Mouse (Mus musculus) liver, embryonic 11.5 days (tissue): Measurements from ENCODE around the gene Sbk2. TPM values are rescaled to one million over a fixed set of nuclear protein-coding genes. Genes with fewer than 3 reads are reported as not detected.

Experiments
- ATAC-seq: fragments of 200-750 bp; cut with Nextera tagmentation; replicated peaks from 2 replicates; pipeline ENCODE4 v1.8.0; 2017; ENCODE audit warnings: moderate number of reproducible peaks, mild to moderate bottlenecking, moderate TSS enrichment, moderate library complexity; ENCODE audit not compliant: low FRiP score
- DNase-seq: peaks from one replicate; pipeline ENCODE4 v3.0.0-alpha.2; 2017; ENCODE audit warnings: low spot score
- H3K27ac ChIP-seq: fragments of 300-500 bp; sonication (generic); 2 replicates; pipeline ENCODE4 v1.5.1; 2014; ENCODE audit warnings: mild to moderate bottlenecking, low read depth, low read length, control low read depth
- H3K27me3 ChIP-seq: fragments of 300-500 bp; sonication (generic); replicated peaks from 2 replicates; pipeline ENCODE4 v1.6.1; 2014; ENCODE audit warnings: low read length, mixed read lengths; ENCODE audit not compliant: control insufficient read depth, insufficient read depth
- H3K36me3 ChIP-seq: fragments of 300-500 bp; sonication (generic); 2 replicates; pipeline ENCODE4 v1.6.1; 2014; ENCODE audit warnings: mild to moderate bottlenecking, low read length, moderate library complexity, mixed read lengths; ENCODE audit not compliant: control insufficient read depth, insufficient read depth
- H3K4me1 ChIP-seq: fragments of 300-500 bp; sonication (generic); replicated peaks from 2 replicates; pipeline ENCODE4 v1.6.1; 2014; ENCODE audit warnings: low read length, mixed read lengths; ENCODE audit not compliant: control insufficient read depth, insufficient read depth
- H3K4me2 ChIP-seq: fragments of 300-500 bp; sonication (generic); 2 replicates; pipeline ENCODE4 v1.6.1; 2014; ENCODE audit warnings: mild to moderate bottlenecking, control low read depth, moderate library complexity
- H3K4me3 ChIP-seq: fragments of 300-500 bp; sonication (generic); 2 replicates; pipeline ENCODE4 v1.5.1; 2014; ENCODE audit warnings: low read depth, low read length, control low read depth
- H3K9ac ChIP-seq: fragments of 300-500 bp; sonication (generic); 2 replicates; pipeline ENCODE4 v1.6.1; 2014; ENCODE audit warnings: low read depth, low read length, control low read depth
- H3K9me3 ChIP-seq: fragments of 300-500 bp; sonication (generic); 2 replicates; pipeline ENCODE4 v1.6.1; 2016; ENCODE audit warnings: low read length, inconsistent platforms, mixed read lengths; ENCODE audit not compliant: control insufficient read depth
- WGBS: fragments of 180-500 bp; shearing (Covaris S2); extraction: QIAGEN DNeasy Blood & Tissue Kit; methylation state at CpG from one replicate; pipeline ENCODE4 v1.1.7; 2014; 5-methylcytosine and 5-hydroxymethylcytosine counted together
- polyA plus RNA-seq: library from polyadenylated mRNA; unstranded; fragments of >200 nt; fragmentation: Nextera tagmentation; extraction: Ambion mirVana; gene quantifications from 2 replicates; pipeline ENCODE4 v1.2.1, GENCODE M21; 2014

The Sbk2 gene
- polyA plus RNA-seq, 1 experiment from 2014 or later = 0.22 TPM

GRCm38 (mm10) chr7:4971068-4971467 is 6.9 kb upstream of the Sbk2 start, which contains the start of gene Sbk3:
Gene Sbk3, minus strand, starts transcription at chr7:4971168.
- DNase-seq (no peak), ATAC-seq (no peak)
- H3K9me3 ChIP-seq = no peaks in the 10 kb centered on the region
- H3K36me3 ChIP-seq = no peaks in the 10 kb centered on the region
- H3K4me3 ChIP-seq = no peak within 1 kb of the TSS
- no peaks in the 10 kb centered on the region for H3K4me1 ChIP-seq
- H3K9ac ChIP-seq = no peak within 1 kb of the TSS
- 38% methylated on average over 6 of the region's 6 CpGs for WGBS
- H3K4me2 ChIP-seq = no peak within 1 kb of the TSS
- no peaks in the 10 kb centered on the region; the same call in 1 of the 2 replicates for H3K27me3 ChIP-seq
- H3K27ac ChIP-seq = no peak within 1 kb of the TSS

- Histone ChIP-seq H3K9me3 (no peaks in the 10 kb centered on the region), H3K36me3 (no peaks in the 10 kb centered on the region), H3K27me3 (no peaks in the 10 kb centered on the region), H3K4me2 (no peak overlapping the region), H3K4me1 (no peaks in the 10 kb centered on the region), H3K27ac (no peak overlapping the region), H3K9ac (no peak overlapping the region), H3K4me3 (no peak overlapping the region)
- no peak for ATAC-seq
- 76% methylated on average over 5 of the region's 5 CpGs for WGBS
- no peak for DNase-seq
Measured at GRCm38 (mm10) chr7:4964988-4965387, 782 bp upstream of the Sbk2 start.

- no peaks in the 10 kb centered on the region for H3K4me1 ChIP-seq
- no peaks in the 10 kb centered on the region for H3K36me3 ChIP-seq
- no peaks in the 10 kb centered on the region for H3K9me3 ChIP-seq
- H3K4me2 ChIP-seq = no peak overlapping the region
- 59% methylated on average over 5 of the region's 5 CpGs for WGBS
- H3K4me3 ChIP-seq = no peak overlapping the region
- H3K27ac ChIP-seq = no peak overlapping the region
- H3K27me3 ChIP-seq = no peaks in the 10 kb centered on the region
- H3K9ac ChIP-seq = no peak overlapping the region
- ATAC-seq = no peak
- DNase-seq = no peak
Measured at GRCm38 (mm10) chr7:4963527-4963926, 679 bp downstream of the Sbk2 start.

- H3K9me3 ChIP-seq = no peaks in the 10 kb centered on the region
- no peaks in the 10 kb centered on the region for H3K36me3 ChIP-seq
- no peak for ATAC-seq
- H3K27ac ChIP-seq = no peak overlapping the region
- DNase-seq = no peak
- no peak overlapping the region for H3K4me2 ChIP-seq
- no peak overlapping the region for H3K9ac ChIP-seq
- no peaks in the 10 kb centered on the region for H3K27me3 ChIP-seq
- H3K4me1 ChIP-seq = no peaks in the 10 kb centered on the region
- H3K4me3 ChIP-seq = no peak overlapping the region
- 75% methylated on average over 10 of the region's 10 CpGs for WGBS
Measured at GRCm38 (mm10) chr7:4957361-4957760, 6.8 kb downstream of the Sbk2 start.

GRCm38 (mm10) chr7:4953815-4954445 is 10.3 kb downstream of the Sbk2 start:
- Histone ChIP-seq H3K27me3 (no peaks in the 10 kb centered on the region), H3K36me3 (no peaks in the 10 kb centered on the region), H3K27ac (no peak overlapping the region), H3K9ac (no peak overlapping the region), H3K4me2 (no peak overlapping the region), H3K4me3 (no peak overlapping the region), H3K4me1 (0 out of 2 replicates have a peak, but pooled peaks cover 2% of the 10 kb centered on the region), H3K9me3 (no peaks in the 10 kb centered on the region)
- WGBS = 30% methylated on average over 10 of the region's 10 CpGs
- no peak for DNase-seq
- no peak for ATAC-seq

GRCm38 (mm10) chr7:4950561-4951342 is 13.5 kb downstream of the Sbk2 start:
- Histone ChIP-seq H3K27ac (no peak overlapping the region), H3K4me2 (no peak overlapping the region), H3K4me3 (no peak overlapping the region), H3K9me3 (no peaks in the 10 kb centered on the region), H3K4me1 (0 out of 2 replicates have a peak, but pooled peaks cover 2% of the 10 kb centered on the region), H3K9ac (no peak overlapping the region), H3K36me3 (no peaks in the 10 kb centered on the region), H3K27me3 (no peaks in the 10 kb centered on the region)
- DNase-seq = no peak
- ATAC-seq = no peak
- 80% methylated on average over 19 of the region's 19 CpGs for WGBS

- no peak for ATAC-seq
- H3K4me1 ChIP-seq = 0 out of 2 replicates have a peak, but pooled peaks cover 4% of the 10 kb centered on the region
- H3K27ac ChIP-seq = no peak overlapping the region
- no peak overlapping the region for H3K4me2 ChIP-seq
- no peaks in the 10 kb centered on the region for H3K27me3 ChIP-seq
- no peak overlapping the region for H3K4me3 ChIP-seq
- H3K9me3 ChIP-seq = no peaks in the 10 kb centered on the region
- no peak overlapping the region for H3K9ac ChIP-seq
- no peak for DNase-seq
- WGBS = 41% methylated on average over 6 of the region's 6 CpGs
- H3K36me3 ChIP-seq = no peaks in the 10 kb centered on the region
Measured at GRCm38 (mm10) chr7:4948386-4948785, 15.8 kb downstream of the Sbk2 start.

- Histone ChIP-seq H3K4me1 (0 out of 2 replicates have a peak, but pooled peaks cover 5% of the 10 kb centered on the region), H3K36me3 (no peaks in the 10 kb centered on the region), H3K9ac (no peak overlapping the region), H3K9me3 (no peaks in the 10 kb centered on the region), H3K4me2 (no peak overlapping the region), H3K27me3 (no peaks in the 10 kb centered on the region), H3K27ac (no peak overlapping the region), H3K4me3 (no peak overlapping the region)
- WGBS = 46% methylated on average over 2 of the region's 2 CpGs
- ATAC-seq (no peak), DNase-seq (no peak)
Measured at GRCm38 (mm10) chr7:4947855-4948254, 16.4 kb downstream of the Sbk2 start.
